Mouse (Mus musculus) MEL (cell line): ENCODE measurements around the gene Slc22a23. TPM values are rescaled to one million over a fixed set of nuclear protein-coding genes. Genes with fewer than 3 reads are reported as not detected.

Experiments
- DNase-seq: peaks from one replicate; pipeline ENCODE4 v3.0.0; 2011; ENCODE audit warnings: low read depth, low spot score
- H3K27ac ChIP-seq: 2 replicates; pipeline ENCODE4 v1.5.1; 2012; ENCODE audit warnings: low read depth, mild to moderate bottlenecking, control low read depth, low read length, moderate library complexity; ENCODE audit not compliant: control insufficient read depth
- H3K27me3 ChIP-seq, 2 experiments: fragments of 150-350 bp in 1 of 2; sonication (generic) in 1 of 2; 2 replicates each; pipeline ENCODE4 v1.6.1; 2012; ENCODE audit warnings: low read length in 2 of 2, mild to moderate bottlenecking in 2 of 2, improper control_type of control experiment in 1 of 2, moderate library complexity in 1 of 2; ENCODE audit not compliant: insufficient read depth in 2 of 2, control insufficient read depth in 1 of 2
- H3K36me3 ChIP-seq, 2 experiments: 2 replicates each; pipeline ENCODE4 v1.6.1; 2012 to 2014; ENCODE audit warnings: low read length in 2 of 2, improper control_type of control experiment in 1 of 2, inconsistent platforms in 1 of 2, mild to moderate bottlenecking in 1 of 2; ENCODE audit not compliant: insufficient read depth in 2 of 2, control insufficient read depth in 1 of 2
- H3K4me1 ChIP-seq, 2 experiments: fragments of 150-350 bp in 1 of 2; sonication (generic) in 1 of 2; 2 replicates each; pipeline ENCODE4 v1.6.1; 2012; ENCODE audit warnings: low read length in 2 of 2, improper control_type of control experiment in 1 of 2, mild to moderate bottlenecking in 1 of 2; ENCODE audit not compliant: insufficient read depth in 2 of 2, control insufficient read depth in 1 of 2
- H3K4me3 ChIP-seq, 2 experiments: fragments of 150-350 bp in 1 of 2; sonication (generic) in 1 of 2; 2 replicates each; pipeline ENCODE4 v1.5.1; 2012; ENCODE audit warnings: low read depth in 2 of 2, low read length in 2 of 2, mild to moderate bottlenecking in 2 of 2, moderate library complexity in 2 of 2, control low read depth in 1 of 2, improper control_type of control experiment in 1 of 2; ENCODE audit not compliant: control insufficient read depth in 1 of 2, insufficient read depth in 1 of 2
- H3K79me2 ChIP-seq: 2 replicates; pipeline ENCODE4 v1.6.1; 2012; ENCODE audit warnings: mild to moderate bottlenecking, low read length, moderate library complexity; ENCODE audit not compliant: control insufficient read depth, poor library complexity, insufficient read depth
- H3K9ac ChIP-seq: 2 replicates; pipeline ENCODE4 v1.6.1; 2012; ENCODE audit warnings: low read depth, mild to moderate bottlenecking, control low read depth, low read length, moderate library complexity; ENCODE audit not compliant: control insufficient read depth, poor library complexity, severe bottlenecking
- H3K9me3 ChIP-seq: fragments of 150-350 bp; sonication (generic); replicated peaks from 2 replicates; pipeline ENCODE4 v1.6.1; 2012; ENCODE audit warnings: mild to moderate bottlenecking, low read length, improper control_type of control experiment, moderate library complexity; ENCODE audit not compliant: insufficient read depth
- BHLHE40 ChIP-seq: IDR thresholded peaks from 2 replicates; pipeline ENCODE4 v1.6.1; 2012; ENCODE audit warnings: low read depth, mild to moderate bottlenecking, inconsistent platforms, low read length, improper control_type of control experiment, borderline replicate concordance
- CHD2 ChIP-seq: IDR thresholded peaks from 2 replicates; pipeline ENCODE4 v1.6.1; 2011; ENCODE audit warnings: low read length, improper control_type of control experiment
- CTCF ChIP-seq, 3 experiments: IDR thresholded peaks in 2 of 3; conservative IDR thresholded peaks in 1 of 3; 2 replicates each; pipeline ENCODE4 v1.5.1; 2011 to 2012; ENCODE audit warnings: low read length in 3 of 3, low read depth in 2 of 3, mild to moderate bottlenecking in 2 of 3, improper control_type of control experiment in 1 of 3, inconsistent platforms in 1 of 3, mixed read lengths in 1 of 3, moderate library complexity in 1 of 3; ENCODE audit not compliant: control insufficient read depth in 1 of 3, insufficient read depth in 1 of 3, poor library complexity in 1 of 3, severe bottlenecking in 1 of 3
- E2F4 ChIP-seq: IDR thresholded peaks from 2 replicates; pipeline ENCODE4 v1.6.1; 2011; ENCODE audit warnings: low read depth, low read length, improper control_type of control experiment, borderline replicate concordance
- ELF1 ChIP-seq: IDR thresholded peaks from 2 replicates; pipeline ENCODE4 v1.6.1; 2014; ENCODE audit warnings: low read depth, mild to moderate bottlenecking, inconsistent platforms, low read length, improper control_type of control experiment, moderate library complexity
- ETS1 ChIP-seq: IDR thresholded peaks from 2 replicates; pipeline ENCODE4 v1.6.1; 2012; ENCODE audit warnings: low read depth, mild to moderate bottlenecking, inconsistent platforms, low read length, improper control_type of control experiment, moderate library complexity
- GABPA ChIP-seq: IDR thresholded peaks from 2 replicates; pipeline ENCODE4 v1.6.1; 2012; ENCODE audit warnings: low read depth, mild to moderate bottlenecking, inconsistent platforms, low read length, improper control_type of control experiment, moderate library complexity
- HCFC1 ChIP-seq: IDR thresholded peaks from 2 replicates; pipeline ENCODE4 v1.6.1; 2012; ENCODE audit warnings: low read depth, mild to moderate bottlenecking, inconsistent platforms, low read length, improper control_type of control experiment, moderate library complexity
- JUND ChIP-seq: IDR thresholded peaks from 2 replicates; pipeline ENCODE4 v1.6.1; 2011; ENCODE audit warnings: low read depth, mild to moderate bottlenecking, improper control_type of control experiment, low read length
- KAT2A ChIP-seq: conservative IDR thresholded peaks from 2 replicates; pipeline ENCODE4 v1.6.1; 2012; ENCODE audit warnings: low read depth, low read length, improper control_type of control experiment, inconsistent platforms
- MAX ChIP-seq: IDR thresholded peaks from 2 replicates; pipeline ENCODE4 v1.6.1; 2011; ENCODE audit warnings: low read length, improper control_type of control experiment
- MEF2A ChIP-seq: IDR thresholded peaks from 2 replicates; pipeline ENCODE4 v1.6.1; 2014; ENCODE audit warnings: low read depth, mild to moderate bottlenecking, inconsistent platforms, low read length, improper control_type of control experiment; ENCODE audit not compliant: poor library complexity, insufficient replicate concordance, severe bottlenecking; ENCODE audit errors: extremely low read depth
- MYB ChIP-seq: IDR thresholded peaks from 2 replicates; pipeline ENCODE4 v1.6.1; 2011; ENCODE audit warnings: mild to moderate bottlenecking, low read depth, low read length, improper control_type of control experiment
- MYC ChIP-seq: IDR thresholded peaks from 2 replicates; pipeline ENCODE4 v1.6.1; 2011; ENCODE audit warnings: low read depth, mild to moderate bottlenecking, low read length, improper control_type of control experiment, moderate library complexity
- NRF1 ChIP-seq: IDR thresholded peaks from 2 replicates; pipeline ENCODE4 v1.6.1; 2014; ENCODE audit warnings: low read depth, mild to moderate bottlenecking, inconsistent platforms, low read length, improper control_type of control experiment, moderate library complexity; ENCODE audit not compliant: poor library complexity, insufficient read depth, severe bottlenecking
- RAD21 ChIP-seq: IDR thresholded peaks from 2 replicates; pipeline ENCODE4 v1.6.1; 2011; ENCODE audit warnings: mild to moderate bottlenecking, low read depth, low read length, improper control_type of control experiment
- SIN3A ChIP-seq: IDR thresholded peaks from 2 replicates; pipeline ENCODE4 v1.6.1; 2012; ENCODE audit warnings: low read length, improper control_type of control experiment, inconsistent platforms
- TBP ChIP-seq: IDR thresholded peaks from 2 replicates; pipeline ENCODE4 v1.8.0; 2011; ENCODE audit warnings: low read depth, low read length, improper control_type of control experiment
- TCF12 ChIP-seq: IDR thresholded peaks from 2 replicates; pipeline ENCODE4 v1.6.1; 2014; ENCODE audit warnings: low read depth, mild to moderate bottlenecking, inconsistent platforms, low read length, improper control_type of control experiment, moderate library complexity
- UBTF ChIP-seq: IDR thresholded peaks from 2 replicates; pipeline ENCODE4 v1.6.1; 2012; ENCODE audit warnings: low read depth, mild to moderate bottlenecking, inconsistent platforms, low read length, improper control_type of control experiment, moderate library complexity, borderline replicate concordance; ENCODE audit not compliant: insufficient read depth
- USF2 ChIP-seq, 2 experiments: IDR thresholded peaks; 2 replicates each; pipeline ENCODE4 v1.6.1; 2011 to 2012; ENCODE audit warnings: improper control_type of control experiment in 2 of 2, low read length in 2 of 2, borderline replicate concordance in 1 of 2, inconsistent platforms in 1 of 2, low read depth in 1 of 2, mild to moderate bottlenecking in 1 of 2; ENCODE audit not compliant: insufficient read depth in 1 of 2
- ZKSCAN1 ChIP-seq: IDR thresholded peaks from 2 replicates; pipeline ENCODE4 v1.6.1; 2012; ENCODE audit warnings: low read depth, mild to moderate bottlenecking, inconsistent platforms, low read length, improper control_type of control experiment, moderate library complexity
- ZMIZ1 ChIP-seq: IDR thresholded peaks from 2 replicates; pipeline ENCODE4 v1.6.1; 2012; ENCODE audit warnings: low read depth, mild to moderate bottlenecking, inconsistent platforms, low read length, improper control_type of control experiment, moderate library complexity
- polyA plus RNA-seq, 2 experiments: library from polyadenylated mRNA; stranded (reverse) in 1 of 2; unstranded in 1 of 2; fragments of >175 nt in 1 of 2; fragments of >200 nt in 1 of 2; gene quantifications; 2 replicates each; pipeline versions ENCODE4 v1.2.1 to v1.2.4; 2012; ENCODE audit warnings: low replicate concordance in 2 of 2, low read depth in 1 of 2; ENCODE audit not compliant: insufficient read length in 2 of 2, insufficient read depth in 1 of 2, missing spikeins in 1 of 2
- total RNA-seq: library from RNA; depleted of rRNA; stranded (reverse); fragments of 300-350 nt; gene quantifications from 2 replicates; pipeline ENCODE4 v1.2.3, GENCODE M21; 2012

Gene Slc22a23
- total and polyA plus RNA-seq, 3 experiments = 22.2 to 24.3 TPM; not detected in 1

DNA sequence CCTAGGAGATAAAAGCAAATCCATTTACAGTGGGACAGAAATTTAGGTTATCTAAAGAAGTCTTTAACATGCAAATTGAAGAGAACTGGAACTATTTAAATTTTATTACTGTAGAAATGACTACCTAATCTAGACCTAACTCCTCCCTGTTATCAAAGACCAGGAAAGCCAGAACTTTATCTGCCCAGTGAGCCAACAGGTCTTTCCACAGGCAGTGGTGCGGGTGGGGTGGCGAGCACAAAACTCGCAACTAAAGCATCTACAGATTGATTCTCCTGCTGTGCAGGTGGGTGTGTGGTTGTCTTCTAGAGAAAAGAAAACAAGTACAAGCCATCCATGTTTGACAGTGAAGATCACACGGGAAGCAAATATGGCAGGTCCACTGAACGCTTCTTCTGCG, 46.9 kb downstream of the Slc22a23 start:
- no peak for DNase-seq
- TF ChIP-seq JUND (no peak), ZKSCAN1 (no peak), RAD21 (no peak), MYB (no peak), MEF2A (no peak), TBP (no peak), KAT2A (no peak), BHLHE40 (no peak), ELF1 (no peak), E2F4 (no peak)
- Histone ChIP-seq H3K79me2 (0 out of 2 replicates have a peak, but pooled peaks cover 2% of the 10 kb centered on the region), H3K27ac (no peak overlapping the region), H3K9me3 (no peaks in the 10 kb centered on the region), H3K4me1 (peaks cover 0 to 6% of the 10 kb centered on the region in 2 experiments; a peak in 2 of 4 replicates), H3K4me3 (no peak overlapping the region), H3K27me3 (no peaks in the 10 kb centered on the region), H3K36me3 (peaks cover 0 to 50% of the 10 kb centered on the region in 2 experiments; a peak in 3 of 4 replicates), H3K9ac (no peak overlapping the region)

GRCm38 (mm10) chr13:34295787-34296435, 49.1 kb downstream of the Slc22a23 start:
- Histone ChIP-seq H3K4me3 (no peak overlapping the region), H3K79me2 (0 out of 2 replicates have a peak, but pooled peaks cover 2% of the 10 kb centered on the region), H3K9me3 (no peaks in the 10 kb centered on the region), H3K4me1 (peaks cover 0 to 6% of the 10 kb centered on the region in 2 experiments; a peak in 2 of 4 replicates), H3K27ac (no peak overlapping the region), H3K9ac (no peak overlapping the region), H3K36me3 (peaks cover 0 to 46% of the 10 kb centered on the region in 2 experiments; a peak in 3 of 4 replicates), H3K27me3 (no peaks in the 10 kb centered on the region)
- no peak for DNase-seq
- TF ChIP-seq USF2 (IDR thresholded peaks at IDR 0.05; ENCODE audit: borderline replicate concordance in 1 of 2, insufficient read depth in 1 of 2, low read depth in 1 of 2, low read length in 2 of 2) (no peak), CTCF (IDR thresholded peaks at IDR 0.05 in 2 of 3, conservative IDR thresholded peaks at IDR 0.05 in 1 of 3; ENCODE audit: control insufficient read depth in 1 of 3, insufficient read depth in 1 of 3, low read depth in 2 of 3, low read length in 3 of 3, poor library complexity in 1 of 3, severe bottlenecking in 1 of 3) (no peak), ZMIZ1 (no peak)

GRCm38 (mm10) chr13:34294212-34294611, 50.8 kb downstream of the Slc22a23 start:
- no peak for DNase-seq
- Histone ChIP-seq H3K36me3 (peaks cover 0 to 43% of the 10 kb centered on the region in 2 experiments; a peak in 3 of 4 replicates), H3K9me3 (no peaks in the 10 kb centered on the region), H3K79me2 (no peaks in the 10 kb centered on the region), H3K4me3 (no peak overlapping the region), H3K27ac (no peak overlapping the region), H3K27me3 (no peaks in the 10 kb centered on the region), H3K4me1 (peaks cover 0 to 6% of the 10 kb centered on the region in 2 experiments; a peak in 2 of 4 replicates), H3K9ac (no peak overlapping the region)
- TF ChIP-seq GABPA (no peak), RAD21 (no peak), MYC (no peak), CHD2 (no peak), MAX (no peak), CTCF (IDR thresholded peaks at IDR 0.05 in 2 of 3, conservative IDR thresholded peaks at IDR 0.05 in 1 of 3; ENCODE audit: control insufficient read depth in 1 of 3, insufficient read depth in 1 of 3, low read depth in 2 of 3, low read length in 3 of 3, poor library complexity in 1 of 3, severe bottlenecking in 1 of 3) (no peak), ZKSCAN1 (no peak), UBTF (no peak), SIN3A (no peak), NRF1 (no peak), E2F4 (no peak), ETS1 (no peak), MYB (no peak), TCF12 (no peak), USF2 (IDR thresholded peaks at IDR 0.05; ENCODE audit: borderline replicate concordance in 1 of 2, insufficient read depth in 1 of 2, low read depth in 1 of 2, low read length in 2 of 2) (no peak), HCFC1 (no peak)
